Mouse (Mus musculus) liver, embryonic 12.5 days (tissue): ENCODE results near the gene Olfr1061. TPM values are rescaled to one million over a fixed set of nuclear protein-coding genes. Genes with fewer than 3 reads are reported as not detected.
"Not testable (repeated sequence)": the region's sequence is repeated elsewhere in the genome, so short reads cannot be mapped to it uniquely, and the experiment has no call there.

ENCODE experiments used
- ATAC-seq: fragments of 200-750 bp; cut with Nextera tagmentation; 2 replicates; pipeline ENCODE4 v1.8.0; 2017; ENCODE audit warnings: moderate number of reproducible peaks, mild to moderate bottlenecking, moderate library complexity
- H3K27ac ChIP-seq: fragments of 300-500 bp; sonication (generic); 2 replicates; pipeline ENCODE4 v1.5.1; 2016; ENCODE audit warnings: mild to moderate bottlenecking
- H3K27me3 ChIP-seq: fragments of 300-500 bp; sonication (generic); replicated peaks from 2 replicates; pipeline ENCODE4 v1.6.1; 2016; ENCODE audit warnings: mild to moderate bottlenecking, moderate library complexity
- H3K36me3 ChIP-seq: fragments of 300-500 bp; sonication (generic); 2 replicates; pipeline ENCODE4 v1.6.1; 2016; ENCODE audit warnings: mild to moderate bottlenecking, moderate library complexity
- H3K4me1 ChIP-seq: fragments of 300-500 bp; sonication (generic); 2 replicates; pipeline ENCODE4 v1.6.1; 2016
- H3K4me2 ChIP-seq: fragments of 300-500 bp; sonication (generic); 2 replicates; pipeline ENCODE4 v1.6.1; 2016; ENCODE audit warnings: mild to moderate bottlenecking, moderate library complexity
- H3K4me3 ChIP-seq: fragments of 300-500 bp; sonication (generic); 2 replicates; pipeline ENCODE4 v1.5.1; 2016; ENCODE audit warnings: mild to moderate bottlenecking, moderate library complexity
- H3K9ac ChIP-seq: fragments of 300-500 bp; sonication (generic); 2 replicates; pipeline ENCODE4 v1.6.1; 2016; ENCODE audit warnings: mild to moderate bottlenecking, moderate library complexity
- H3K9me3 ChIP-seq: fragments of 300-500 bp; sonication (generic); replicated peaks from 2 replicates; pipeline ENCODE4 v1.6.1; 2016; ENCODE audit warnings: mild to moderate bottlenecking, moderate library complexity
- WGBS: fragments of 180-500 bp; shearing (Covaris S2); methylation state at CpG from one replicate; pipeline ENCODE4 v1.1.7; 2016; ENCODE audit not compliant: insufficient replicate concordance; 5-methylcytosine and 5-hydroxymethylcytosine counted together
- polyA plus RNA-seq: library from polyadenylated mRNA; unstranded; fragments of >200 nt; fragmentation: Nextera tagmentation; extraction: Ambion mirVana; gene quantifications from 2 replicates; pipeline ENCODE4 v1.2.1, GENCODE M21; 2016

Gene Olfr1061
- polyA plus RNA-seq: not detected in 2 replicates

DNA sequence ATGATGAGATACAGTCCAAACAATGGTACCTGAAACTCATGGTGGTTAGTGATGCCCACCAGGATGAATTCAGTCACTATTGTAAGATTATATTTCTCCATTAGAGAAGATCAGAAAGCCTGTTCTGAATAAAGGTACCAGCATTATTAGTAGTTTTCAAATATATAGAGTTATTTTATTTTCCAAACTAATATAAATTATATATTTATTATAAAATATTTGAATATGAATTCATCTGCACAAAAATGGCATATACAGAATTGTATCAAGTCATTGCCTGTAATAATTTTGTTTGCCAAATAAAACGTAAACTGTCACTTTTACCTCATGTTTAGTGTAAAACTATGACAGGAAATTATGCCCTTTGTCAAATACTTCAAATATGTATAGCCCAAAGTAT is at the start of gene Olfr1061:
TSS of gene Olfr1061 (minus strand) at position 101 of the 400 bp plus-strand sequence.
- no peaks in the 10 kb centered on the region for H3K27me3 ChIP-seq
- H3K36me3 ChIP-seq: no peaks in the 10 kb centered on the region
- no peak within 1 kb of the TSS for H3K27ac ChIP-seq
- H3K4me2 ChIP-seq: no peak within 1 kb of the TSS
- WGBS: 67% methylated on average over 1 of the region's 1 CpGs
- no peak for ATAC-seq
- no peaks in the 10 kb centered on the region for H3K9me3 ChIP-seq
- no peak within 1 kb of the TSS for H3K9ac ChIP-seq
- no peak within 1 kb of the TSS for H3K4me3 ChIP-seq
- H3K4me1 ChIP-seq: no peaks in the 10 kb centered on the region

DNA sequence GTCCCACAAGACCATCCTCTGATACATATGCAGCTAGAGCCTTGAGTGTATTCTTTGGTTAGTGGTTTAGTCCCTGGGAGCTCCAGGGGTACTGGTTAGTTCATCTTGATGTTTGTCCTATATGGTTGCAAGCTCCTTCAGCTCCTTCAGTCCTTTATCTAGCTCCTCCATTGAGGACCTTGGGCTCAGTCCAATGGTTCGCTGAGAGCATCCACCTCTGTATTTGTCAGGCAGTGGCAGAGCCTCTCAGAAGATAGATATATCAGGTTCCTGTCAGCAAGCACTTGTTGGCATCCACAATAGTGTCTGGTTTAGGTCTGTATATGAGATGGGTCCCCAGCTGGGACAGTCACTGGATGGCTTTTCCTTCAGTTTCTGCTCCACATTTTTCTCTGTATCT is 46.6 kb upstream of the Olfr1061 start:
- WGBS: 55% methylated on average over 1 of the region's 1 CpGs
- no peak overlapping the region for H3K9ac ChIP-seq
- no peak for ATAC-seq

DNA sequence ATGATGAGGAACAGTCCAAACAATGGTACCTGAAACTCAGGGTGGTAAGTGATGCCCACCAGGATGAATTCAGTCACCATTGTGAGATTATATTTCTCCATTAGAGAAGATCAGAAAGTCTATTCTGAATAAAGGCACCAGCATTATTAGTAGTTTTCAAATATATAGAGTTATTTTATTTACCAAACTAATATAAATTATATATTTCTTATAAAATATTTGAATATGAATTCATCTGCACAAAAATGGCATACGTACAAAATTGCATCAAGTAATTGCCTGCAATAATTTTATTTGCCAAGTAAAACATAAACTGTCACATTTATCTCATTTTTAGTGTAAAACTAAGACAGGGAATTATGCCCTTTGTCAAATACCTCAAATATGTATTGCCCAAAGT is 42.3 kb upstream of the Olfr1061 start, which contains the start of gene Olfr1066:
TSS of gene Olfr1066 (minus strand) at position 101 of the 400 bp plus-strand sequence.
- Histone ChIP-seq H3K36me3 (no peaks in the 10 kb centered on the region), H3K27me3 (no peaks in the 10 kb centered on the region), H3K4me3 (no peak within 1 kb of the TSS), H3K4me1 (no peaks in the 10 kb centered on the region), H3K9ac (no peak within 1 kb of the TSS), H3K9me3 (no peaks in the 10 kb centered on the region), H3K4me2 (no peak within 1 kb of the TSS), H3K27ac (no peak within 1 kb of the TSS)
- ATAC-seq: no peak
- WGBS: 60% methylated on average over 1 of the region's 1 CpGs

More for the DNA sequence above, 46.6 kb upstream of the Olfr1061 start:
- H3K4me3 ChIP-seq: no peak overlapping the region
- no peaks in the 10 kb centered on the region for H3K9me3 ChIP-seq
- H3K27me3 ChIP-seq: no peaks in the 10 kb centered on the region
- no peak overlapping the region for H3K27ac ChIP-seq
- no peaks in the 10 kb centered on the region for H3K4me1 ChIP-seq
- no peaks in the 10 kb centered on the region for H3K36me3 ChIP-seq
- H3K4me2 ChIP-seq: no peak overlapping the region

DNA sequence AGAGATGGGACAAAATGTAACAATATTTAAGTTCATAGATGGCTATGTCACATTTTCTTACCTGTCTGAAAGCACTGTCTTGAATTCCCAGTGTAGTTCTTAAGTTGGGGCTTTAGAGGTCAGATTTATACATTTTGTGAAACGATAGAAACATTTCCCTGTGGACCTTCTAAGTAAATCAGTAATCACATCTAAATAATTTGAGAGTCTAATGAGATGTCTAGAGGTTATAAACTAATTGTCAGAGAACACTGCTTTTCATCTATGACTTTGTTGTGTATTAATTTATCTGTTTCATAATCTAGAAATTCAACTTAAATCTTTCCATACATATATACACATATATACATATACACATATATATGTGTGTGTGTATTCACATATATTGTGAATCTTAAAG is 36.6 kb upstream of the Olfr1061 start, which contains the start of gene Olfr1065:
TSS of gene Olfr1065 (minus strand) at position 101 of the 400 bp plus-strand sequence.
- 33% methylated on average over 1 of the region's 1 CpGs for WGBS
- H3K9me3 ChIP-seq, H3K4me1 ChIP-seq, H3K4me3 ChIP-seq, H3K27ac ChIP-seq, ATAC-seq, H3K9ac ChIP-seq, H3K4me2 ChIP-seq, H3K27me3 ChIP-seq, H3K36me3 ChIP-seq: not testable (repeated sequence)

DNA sequence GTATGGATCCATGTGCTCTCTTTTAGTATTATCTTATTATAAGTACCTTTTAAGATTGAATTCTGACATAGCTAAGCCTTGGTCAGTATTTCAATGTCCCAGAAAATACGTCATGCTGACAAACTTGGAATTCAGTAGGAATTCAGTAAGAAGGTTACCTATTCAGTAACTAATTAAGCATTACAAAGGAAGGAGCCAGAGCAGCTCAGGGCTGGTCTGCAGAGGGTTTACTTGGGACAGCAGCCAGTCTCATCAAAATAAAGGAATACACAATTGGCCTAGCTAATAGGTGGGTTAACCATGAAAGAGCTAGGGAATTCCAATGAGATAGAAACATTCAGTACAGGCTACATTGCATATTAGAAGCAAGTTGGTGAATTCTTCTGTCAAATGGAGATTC is 28.3 kb upstream of the Olfr1061 start:
- H3K9ac ChIP-seq, H3K27me3 ChIP-seq, H3K27ac ChIP-seq, H3K4me1 ChIP-seq, H3K36me3 ChIP-seq, H3K4me3 ChIP-seq, H3K9me3 ChIP-seq, H3K4me2 ChIP-seq, ATAC-seq: not testable (repeated sequence)
- 57% methylated on average over 1 of the region's 1 CpGs for WGBS

DNA sequence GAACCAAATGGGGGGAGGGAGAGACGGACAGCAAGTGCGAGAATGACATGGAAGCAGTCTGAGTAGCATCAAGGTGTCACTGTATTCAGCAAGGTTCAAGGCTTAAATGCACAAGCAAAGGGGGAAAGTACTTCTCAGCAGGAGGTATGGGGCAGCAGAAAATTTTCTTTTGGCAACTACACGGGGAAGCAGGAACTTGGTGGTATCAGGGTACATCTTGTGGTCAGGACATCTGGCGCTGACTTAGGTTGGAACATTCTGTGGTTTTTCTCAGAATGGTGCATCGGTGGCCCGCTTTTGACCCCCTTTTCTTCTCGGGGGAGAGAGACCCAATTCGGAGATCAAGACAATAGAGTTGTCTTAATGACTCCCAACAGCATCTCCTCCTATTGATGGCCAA is 14.7 kb upstream of the Olfr1061 start:
- not testable (repeated sequence) for H3K36me3 ChIP-seq, H3K9ac ChIP-seq, H3K4me1 ChIP-seq, H3K4me2 ChIP-seq, H3K9me3 ChIP-seq, H3K4me3 ChIP-seq, H3K27me3 ChIP-seq, ATAC-seq, H3K27ac ChIP-seq
- WGBS: 43% methylated on average over 8 of the region's 8 CpGs

DNA sequence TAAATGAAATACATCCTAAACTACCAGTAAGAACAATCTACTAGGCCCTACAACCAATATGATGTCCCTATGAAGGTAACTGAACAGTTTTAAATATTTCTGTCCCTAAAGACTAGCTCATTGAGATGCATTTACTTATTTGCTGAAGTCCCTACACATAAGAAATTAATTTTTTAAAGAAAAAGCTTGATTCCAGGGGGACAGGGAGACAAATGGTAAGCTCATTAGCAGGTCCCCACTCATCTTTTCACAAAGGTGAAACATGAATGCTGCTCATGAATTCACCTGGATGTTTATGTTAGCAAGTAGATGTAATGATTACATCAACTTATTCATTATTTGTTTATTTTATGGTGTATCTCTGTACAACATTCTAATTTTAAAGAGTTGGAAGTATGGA is 12.8 kb upstream of the Olfr1061 start, which contains the start of gene Olfr1062:
TSS of gene Olfr1062 (minus strand) at position 101 of the 400 bp plus-strand sequence.
- H3K27me3 ChIP-seq, H3K36me3 ChIP-seq, ATAC-seq, H3K4me2 ChIP-seq, H3K4me3 ChIP-seq, H3K27ac ChIP-seq, H3K4me1 ChIP-seq, H3K9me3 ChIP-seq, H3K9ac ChIP-seq: not testable (repeated sequence)

DNA sequence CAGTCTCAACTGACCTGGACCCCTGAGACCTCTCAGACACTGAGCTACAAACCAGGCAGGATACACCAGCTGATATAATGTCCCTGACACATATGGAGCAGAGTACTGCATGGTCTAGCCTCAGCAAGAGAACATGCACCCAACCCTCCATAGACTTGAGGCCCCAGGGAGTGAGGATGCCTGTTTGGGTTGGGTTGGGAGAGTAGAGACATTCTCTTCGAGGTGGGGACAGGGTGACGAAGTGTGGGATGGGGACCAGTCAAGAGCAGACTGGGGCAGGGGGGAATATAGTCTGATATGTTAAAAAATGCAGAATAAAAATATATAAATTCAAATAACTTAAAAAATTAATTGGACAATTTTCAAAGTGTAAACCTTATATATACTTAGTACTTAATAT is 18.7 kb downstream of the Olfr1061 start:
- H3K4me2 ChIP-seq: no peak overlapping the region
- no peak for ATAC-seq
- no peaks in the 10 kb centered on the region for H3K36me3 ChIP-seq
- no peak overlapping the region for H3K4me3 ChIP-seq
- H3K27ac ChIP-seq: no peak overlapping the region
- no peaks in the 10 kb centered on the region for H3K27me3 ChIP-seq
- H3K9ac ChIP-seq: no peak overlapping the region
- no peaks in the 10 kb centered on the region for H3K4me1 ChIP-seq
- WGBS: 63% methylated on average over 2 of the region's 2 CpGs
- no peaks in the 10 kb centered on the region for H3K9me3 ChIP-seq

DNA sequence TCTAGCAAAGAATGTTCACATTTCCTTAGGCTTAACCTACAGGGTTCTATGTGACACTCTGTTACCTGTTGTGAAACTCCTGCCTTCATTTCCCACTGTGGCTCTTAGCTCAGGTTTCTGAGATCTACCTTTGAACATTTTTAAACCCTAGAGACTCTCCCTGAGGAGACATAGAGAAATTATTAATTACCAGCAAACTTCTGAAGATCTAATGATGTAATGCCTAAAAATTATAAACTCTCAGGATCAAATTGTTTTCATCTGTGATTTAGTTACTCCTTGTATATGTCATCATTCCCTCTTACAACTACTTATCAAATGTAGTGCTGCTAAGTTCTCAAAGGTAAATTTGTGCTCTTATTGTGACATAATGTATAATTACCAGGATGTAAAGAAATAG is 25.4 kb downstream of the Olfr1061 start, which contains the start of gene Olfr1058:
TSS of gene Olfr1058 (minus strand) at position 101 of the 400 bp plus-strand sequence.
- not testable (repeated sequence) for H3K4me2 ChIP-seq, H3K36me3 ChIP-seq, H3K27ac ChIP-seq, H3K9ac ChIP-seq, H3K9me3 ChIP-seq, H3K4me3 ChIP-seq, H3K27me3 ChIP-seq, ATAC-seq, H3K4me1 ChIP-seq

DNA sequence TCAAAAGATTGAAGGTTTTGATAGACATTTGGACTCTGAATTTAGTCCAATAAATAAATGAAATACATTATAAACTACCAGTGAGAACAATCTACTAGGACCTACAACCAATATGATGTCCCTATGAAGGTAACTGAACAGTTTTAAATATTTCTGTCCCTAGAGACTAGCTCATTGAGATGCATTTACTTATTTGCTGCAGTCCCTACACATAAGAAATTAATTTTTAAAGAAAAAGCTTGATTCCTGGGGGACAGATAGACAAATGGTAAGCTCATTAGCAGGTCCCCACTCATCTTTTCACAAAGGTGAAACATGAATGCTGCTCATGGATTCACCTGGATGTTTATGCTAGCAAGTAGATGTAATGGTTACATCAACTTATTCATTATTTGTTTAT is 35.6 kb downstream of the Olfr1061 start, which contains the start of gene Olfr1057:
TSS of gene Olfr1057 (minus strand) at position 101 of the 400 bp plus-strand sequence.
- no peaks in the 10 kb centered on the region for H3K9me3 ChIP-seq
- no peak within 1 kb of the TSS for H3K4me2 ChIP-seq

DNA sequence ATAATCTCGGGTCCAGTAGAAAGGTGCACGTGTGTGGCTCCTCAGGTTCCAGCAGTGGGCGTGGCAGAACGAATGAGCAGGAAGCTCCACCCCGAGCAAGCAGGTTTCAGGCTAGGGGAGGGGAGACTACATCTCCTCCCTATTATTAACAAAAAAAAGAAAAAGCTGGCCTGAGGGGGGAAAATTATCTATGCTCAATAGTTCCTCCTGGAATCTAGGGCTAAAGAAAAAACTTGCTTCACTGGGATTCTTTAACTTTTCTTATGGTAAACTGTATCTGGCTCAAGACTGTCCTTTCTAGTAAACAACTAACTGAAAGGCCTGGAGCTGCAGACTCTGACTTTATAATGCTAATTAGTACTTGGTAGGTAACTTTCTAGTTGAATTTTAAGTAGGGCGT is 47.5 kb downstream of the Olfr1061 start:
- not testable (repeated sequence) for H3K9ac ChIP-seq, H3K9me3 ChIP-seq, H3K4me2 ChIP-seq, H3K27ac ChIP-seq, H3K36me3 ChIP-seq, H3K4me3 ChIP-seq, ATAC-seq, H3K4me1 ChIP-seq, H3K27me3 ChIP-seq
- WGBS: 60% methylated on average over 1 of the region's 6 CpGs

More for the DNA sequence above, 35.6 kb downstream of the Olfr1061 start, which contains the start of gene Olfr1057:
- Histone ChIP-seq H3K36me3 (no peaks in the 10 kb centered on the region), H3K9ac (no peak within 1 kb of the TSS), H3K27ac (no peak within 1 kb of the TSS), H3K4me1 (no peaks in the 10 kb centered on the region), H3K4me3 (no peak within 1 kb of the TSS), H3K27me3 (no peaks in the 10 kb centered on the region)
- no peak for ATAC-seq
